Mouse (Mus musculus) E14TG2a.4 (cell line): ENCODE results near the gene Zc3h4.

Source experiments
- CTCF ChIP-seq: conservative IDR thresholded peaks from 2 replicates; pipeline ENCODE4 v1.5.1; 2014; ENCODE audit warnings: low read length
- NANOG ChIP-seq: IDR thresholded peaks from 2 replicates; pipeline ENCODE4 v1.6.1; 2014; ENCODE audit warnings: borderline replicate concordance, low read length, mixed read lengths
- POU5F1 ChIP-seq: IDR thresholded peaks from 2 replicates; pipeline ENCODE4 v1.6.1; 2014; ENCODE audit warnings: low read length, borderline replicate concordance

DNA sequence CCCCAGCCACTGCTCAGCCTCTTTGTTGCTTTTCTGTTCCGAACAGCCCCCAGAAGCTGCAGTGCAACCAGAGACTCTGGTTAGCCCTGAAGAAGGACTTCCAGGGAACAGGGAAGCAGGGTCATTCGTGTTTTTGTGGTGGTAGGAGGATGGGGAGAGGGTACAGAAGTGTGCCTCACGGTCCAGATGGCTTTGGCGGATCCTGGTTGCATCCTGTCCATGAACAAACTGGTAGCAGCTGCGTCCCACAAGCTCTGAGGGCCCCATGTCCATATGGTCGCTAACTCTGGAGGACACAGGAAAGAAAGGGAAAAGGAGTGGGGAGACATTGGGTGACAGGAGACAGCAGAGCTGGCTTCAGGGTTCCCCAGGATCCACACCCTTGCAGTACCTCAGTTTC, 60.4 kb downstream of the Zc3h4 start:
- TF ChIP-seq CTCF (no peak), POU5F1 (no peak), NANOG (no peak)
